Mouse (Mus musculus): ENCODE results near the gene Kxd1. TPM values are rescaled to one million over a fixed set of nuclear protein-coding genes. Genes with fewer than 3 reads are reported as not detected.

Gene Kxd1
- total RNA-seq, 2 experiments from 2014 or later: 39.5 to 40.3 TPM

DNA sequence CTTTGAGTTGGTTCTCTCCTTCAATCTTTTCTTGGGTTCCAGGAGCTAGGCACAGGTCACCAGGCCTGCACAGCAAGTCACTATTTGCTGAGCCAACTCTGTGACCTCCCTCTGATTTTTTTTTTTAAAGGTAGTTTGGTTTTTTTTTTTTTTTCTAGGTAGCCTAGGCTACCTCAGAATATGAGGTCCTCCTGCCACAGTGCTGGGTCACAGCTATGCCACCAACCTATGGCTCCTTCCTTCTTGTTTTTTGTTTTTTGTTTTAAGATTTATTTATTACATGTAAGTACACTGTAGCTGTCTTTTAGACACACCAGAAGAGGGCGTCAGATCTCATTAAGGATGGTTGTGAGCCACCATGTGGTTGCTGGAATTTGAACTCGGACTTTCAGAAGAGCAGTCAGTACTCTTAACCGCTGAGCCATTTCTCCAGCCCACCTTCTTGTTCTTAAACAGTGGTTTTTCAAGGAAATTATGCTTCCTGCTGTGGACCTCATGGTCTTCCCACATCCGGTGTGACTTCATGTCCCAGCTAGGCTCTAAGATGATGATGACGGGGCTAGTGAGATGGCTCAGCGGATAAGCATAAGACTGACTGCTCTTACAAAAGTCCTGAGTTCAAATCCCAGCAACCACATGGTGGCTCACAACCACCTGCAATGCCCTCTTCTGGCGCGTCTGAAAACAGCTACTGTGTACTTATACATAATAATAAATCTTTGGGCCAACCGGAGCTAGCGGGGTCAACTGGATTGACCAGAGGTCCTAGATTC lies 21.8 kb upstream of the Kxd1 start:
- DNase-seq (ENCODE audit: low spot score in 2 of 2): no peak

GRCm38 (mm10) chr8:70547762-70548161 lies 20.0 kb upstream of the Kxd1 start:
- no peak for DNase-seq (ENCODE audit: low spot score in 2 of 2)

DNA sequence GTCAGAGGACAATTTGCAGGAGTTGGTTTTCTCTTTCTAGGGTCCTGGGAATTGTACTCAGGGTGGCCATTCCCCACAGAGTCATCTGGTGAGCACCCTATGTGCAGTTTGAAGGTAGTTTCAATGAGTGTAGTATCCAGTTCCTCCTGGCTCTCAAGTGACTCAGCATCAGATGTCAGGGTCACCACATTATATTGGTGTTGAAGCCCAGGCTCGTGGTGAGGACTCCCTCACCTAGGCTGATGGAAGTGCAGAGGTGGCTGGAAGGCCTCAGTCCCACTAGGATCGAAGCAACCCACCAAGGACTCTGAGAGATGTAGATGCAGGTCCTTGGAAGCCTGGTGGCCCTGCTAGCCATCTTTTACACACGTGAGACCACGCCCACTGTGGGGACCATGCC lies 18.7 kb upstream of the Kxd1 start:
- DNase-seq (ENCODE audit: low spot score in 2 of 2): no peak

DNA sequence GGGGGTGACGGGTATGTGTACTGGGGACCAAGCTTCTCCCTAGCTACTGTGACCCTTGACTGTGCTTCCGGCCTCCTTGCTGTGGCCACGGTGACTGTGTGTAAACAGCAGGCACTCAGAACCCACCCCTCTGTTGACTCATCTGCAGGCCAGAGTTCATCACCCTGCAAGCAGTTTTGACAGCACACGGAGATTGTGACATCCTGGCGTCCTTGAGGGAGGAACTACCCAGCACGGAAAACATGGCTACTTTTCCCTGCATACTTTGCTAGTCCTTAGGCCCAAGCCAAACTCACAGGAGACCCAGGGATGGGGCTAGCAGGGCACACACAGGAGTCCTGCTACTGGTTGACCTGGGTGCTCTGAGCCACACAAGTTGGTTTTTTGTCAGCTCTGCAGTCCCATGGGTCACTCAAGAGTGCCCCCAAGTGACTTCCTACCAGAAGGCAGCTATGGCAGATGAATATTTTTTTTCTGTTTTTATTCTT lies 16.5 kb upstream of the Kxd1 start:
- DNase-seq (ENCODE audit: low spot score in 2 of 2): no peak

- no peak for DNase-seq (ENCODE audit: low spot score in 2 of 2)
Measured at GRCm38 (mm10) chr8:70541081-70541480, 13.3 kb upstream of the Kxd1 start.

- DNase-seq (ENCODE audit: low spot score in 2 of 2): no peak
Measured at GRCm38 (mm10) chr8:70540507-70541071, 12.8 kb upstream of the Kxd1 start.

DNA sequence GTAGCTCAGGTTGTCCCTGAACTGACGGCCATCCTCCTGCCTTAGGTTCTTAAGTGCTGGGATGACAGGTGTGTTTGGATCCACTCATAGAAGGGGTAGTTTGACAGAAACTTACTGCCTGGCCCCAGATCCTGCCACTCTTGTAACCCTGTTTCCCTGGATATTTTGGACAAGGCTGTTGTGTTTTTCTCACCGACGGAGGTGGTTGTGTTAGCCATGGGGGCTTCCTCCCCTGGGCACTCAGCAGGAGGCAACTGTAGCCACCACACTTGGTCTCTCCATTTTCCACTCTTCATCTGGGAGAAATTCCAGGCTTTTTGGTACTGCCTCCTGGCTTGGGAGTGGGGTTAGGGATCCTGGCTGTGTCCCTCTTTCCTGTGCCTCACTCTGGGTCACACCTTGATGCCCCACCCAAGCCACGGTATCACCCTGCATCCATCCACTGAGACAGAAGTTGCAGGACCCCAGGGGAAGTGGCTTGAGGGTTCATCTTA lies 12.3 kb upstream of the Kxd1 start:
- DNase-seq (ENCODE audit: low spot score in 2 of 2): no peak

DNA sequence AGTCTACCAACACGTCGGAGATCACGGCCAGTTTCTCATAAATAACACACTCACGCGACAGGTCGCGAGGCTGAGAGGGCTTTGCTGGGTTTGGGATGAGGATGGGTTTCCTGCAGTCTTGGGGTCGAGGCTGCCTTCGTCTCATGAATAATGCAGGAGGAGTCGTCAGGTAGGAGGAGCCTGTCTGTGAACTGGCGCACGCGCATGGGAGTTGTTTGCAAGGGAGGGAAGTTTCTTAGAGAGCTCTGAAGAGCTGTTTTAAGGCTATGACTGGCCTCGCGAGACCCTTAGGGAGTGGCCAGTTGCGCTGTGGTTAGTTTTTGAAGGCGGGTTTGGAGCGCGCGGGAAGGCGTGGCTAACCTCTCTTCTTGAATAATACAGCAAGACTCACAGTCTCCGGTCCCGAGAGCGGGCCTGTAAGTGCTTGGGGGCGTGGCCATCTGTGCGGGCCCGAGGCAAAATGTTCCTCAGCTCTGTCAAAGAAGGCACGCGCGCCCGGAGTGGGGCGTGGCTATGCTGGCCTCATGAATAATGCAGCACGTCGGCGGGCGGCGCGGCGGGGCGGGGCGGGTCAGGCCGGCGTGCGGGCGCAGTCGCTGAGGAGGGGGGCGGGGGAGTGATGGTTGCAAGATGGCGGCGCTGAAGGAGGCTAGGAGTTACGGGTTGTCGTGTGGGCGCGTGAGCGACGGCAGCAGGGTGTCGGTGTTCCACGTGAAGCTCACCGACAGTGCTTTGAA lies 11.5 kb upstream of the Kxd1 start, which contains the start of gene Ell:
TSS of gene Ell (plus strand) at position 381 of the 737 bp plus-strand sequence.
- peak; percentile 98 to 99 for DNase-seq (ENCODE audit: low spot score in 2 of 2)

GRCm38 (mm10) chr8:70538633-70539076 lies 10.9 kb upstream of the Kxd1 start:
- peak in 1 of 2 experiments; percentile 100 for DNase-seq (ENCODE audit: low spot score in 2 of 2)

DNA sequence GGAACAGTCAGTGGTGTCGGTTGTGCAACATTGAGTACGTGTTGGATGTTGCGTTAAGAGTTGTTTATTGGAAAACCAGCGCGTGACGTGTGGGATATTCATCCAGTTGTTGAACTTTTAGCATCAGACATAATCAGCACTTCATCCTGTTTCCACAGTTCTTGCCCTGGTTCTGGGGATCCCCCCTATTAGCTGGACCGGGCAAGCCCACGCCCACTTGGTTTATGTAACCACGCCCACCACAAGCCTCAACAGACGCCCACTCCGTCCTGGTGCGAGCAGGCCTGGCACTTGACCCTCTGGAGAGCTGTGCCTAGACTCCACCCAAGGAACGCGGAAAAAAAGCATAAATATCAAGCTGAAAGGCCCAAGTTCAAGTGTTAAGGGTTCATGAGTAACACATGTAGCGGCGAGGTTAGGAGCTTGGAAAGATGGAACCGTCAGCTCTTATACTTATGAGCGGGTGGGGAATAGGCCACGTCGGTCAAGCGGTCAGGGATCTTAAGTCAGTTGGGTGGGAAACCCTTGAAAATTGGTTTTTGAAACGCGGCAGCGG lies 10.3 kb upstream of the Kxd1 start:
- peak in 1 of 2 experiments; percentile 56 for DNase-seq (ENCODE audit: low spot score in 2 of 2)

DNA sequence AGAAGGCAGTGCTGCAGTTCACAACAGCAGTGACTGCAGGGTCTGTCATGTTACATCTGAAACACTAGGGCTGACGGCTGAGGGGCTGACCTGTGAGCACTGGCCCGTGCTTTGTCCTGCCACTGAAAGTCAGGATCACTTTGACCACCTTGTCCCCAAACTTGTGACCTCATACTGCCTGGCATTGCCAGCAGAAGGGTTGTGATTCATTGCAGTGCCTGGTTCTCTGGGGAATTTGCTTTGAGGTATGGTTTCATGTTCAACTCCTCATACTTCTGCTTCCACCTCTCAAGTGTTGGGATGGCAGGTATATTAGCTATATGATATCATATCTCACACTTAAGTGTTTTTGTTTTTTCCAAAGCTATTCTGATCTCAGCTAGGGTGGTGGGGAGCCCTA lies 7.9 kb upstream of the Kxd1 start:
- no peak for DNase-seq (ENCODE audit: low spot score in 2 of 2)

GRCm38 (mm10) chr8:70535221-70535620 lies 7.5 kb upstream of the Kxd1 start:
- DNase-seq (ENCODE audit: low spot score in 2 of 2): no peak

- DNase-seq (ENCODE audit: low spot score in 2 of 2): no peak
Measured at GRCm38 (mm10) chr8:70534281-70534680, 6.5 kb upstream of the Kxd1 start.

GRCm38 (mm10) chr8:70530314-70530713 lies 2.6 kb upstream of the Kxd1 start:
- no peak for DNase-seq (ENCODE audit: low spot score in 2 of 2)

DNA sequence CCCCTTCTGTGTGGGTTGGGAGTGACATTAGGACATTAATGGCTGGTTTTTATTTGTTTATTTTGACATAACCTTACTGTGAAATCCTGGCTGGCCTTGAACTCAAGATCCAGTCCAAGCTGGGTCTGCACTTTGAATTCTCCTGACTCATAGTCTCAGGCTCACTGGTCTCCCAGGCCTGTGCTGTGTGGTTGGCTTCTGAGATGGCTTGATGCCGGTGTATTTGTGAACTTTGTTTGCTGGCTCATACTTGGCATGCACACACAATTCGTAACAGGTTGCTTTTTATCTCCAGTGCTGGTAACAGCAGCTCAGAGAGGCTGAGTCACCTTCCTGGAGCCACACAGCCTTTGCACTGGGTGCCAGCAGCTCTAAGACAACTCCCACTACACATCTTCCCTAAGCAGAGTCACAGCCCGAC lies 2.0 kb upstream of the Kxd1 start:
- DNase-seq (ENCODE audit: low spot score in 2 of 2): no peak

DNA sequence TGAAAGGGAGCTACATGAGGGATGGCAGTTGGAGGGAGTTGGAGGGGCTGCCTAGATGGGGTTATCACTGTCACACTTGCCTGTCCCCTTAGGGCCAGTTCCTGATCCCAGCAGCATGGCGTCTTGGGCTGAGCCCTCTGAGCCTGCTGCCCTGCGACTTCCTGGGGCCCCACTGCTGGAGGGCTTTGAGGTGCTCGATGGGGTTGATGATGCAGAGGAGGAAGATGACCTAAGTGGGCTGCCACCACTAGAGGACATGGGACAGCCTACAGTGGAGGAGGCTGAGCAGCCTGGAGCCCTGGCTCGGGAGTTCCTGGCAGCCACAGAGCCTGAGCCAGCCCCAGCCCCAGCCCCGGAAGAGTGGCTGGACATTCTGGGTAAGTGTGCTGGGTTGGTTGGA lies 1.5 kb upstream of the Kxd1 start:
- DNase-seq (ENCODE audit: low spot score in 2 of 2): no peak

GRCm38 (mm10) chr8:70528182-70528797 lies 534 bp upstream of the Kxd1 start:
- DNase-seq (ENCODE audit: low spot score in 2 of 2): no peak

GRCm38 (mm10) chr8:70527111-70527511 lies 645 bp downstream of the Kxd1 start:
- no peak for DNase-seq (ENCODE audit: low spot score in 2 of 2)

- peak; percentile 94 to 97 for DNase-seq (ENCODE audit: low spot score in 2 of 2)
Measured at GRCm38 (mm10) chr8:70522592-70523403, 5.0 kb downstream of the Kxd1 start.

GRCm38 (mm10) chr8:70519606-70520005 lies 8.2 kb downstream of the Kxd1 start:
- no peak for DNase-seq (ENCODE audit: low spot score in 2 of 2)

All from layer of hippocampus, postnatal 14 days (tissue).